ENCODE assay signal across 7 mouse cellular contexts in the genomic region with DNA sequence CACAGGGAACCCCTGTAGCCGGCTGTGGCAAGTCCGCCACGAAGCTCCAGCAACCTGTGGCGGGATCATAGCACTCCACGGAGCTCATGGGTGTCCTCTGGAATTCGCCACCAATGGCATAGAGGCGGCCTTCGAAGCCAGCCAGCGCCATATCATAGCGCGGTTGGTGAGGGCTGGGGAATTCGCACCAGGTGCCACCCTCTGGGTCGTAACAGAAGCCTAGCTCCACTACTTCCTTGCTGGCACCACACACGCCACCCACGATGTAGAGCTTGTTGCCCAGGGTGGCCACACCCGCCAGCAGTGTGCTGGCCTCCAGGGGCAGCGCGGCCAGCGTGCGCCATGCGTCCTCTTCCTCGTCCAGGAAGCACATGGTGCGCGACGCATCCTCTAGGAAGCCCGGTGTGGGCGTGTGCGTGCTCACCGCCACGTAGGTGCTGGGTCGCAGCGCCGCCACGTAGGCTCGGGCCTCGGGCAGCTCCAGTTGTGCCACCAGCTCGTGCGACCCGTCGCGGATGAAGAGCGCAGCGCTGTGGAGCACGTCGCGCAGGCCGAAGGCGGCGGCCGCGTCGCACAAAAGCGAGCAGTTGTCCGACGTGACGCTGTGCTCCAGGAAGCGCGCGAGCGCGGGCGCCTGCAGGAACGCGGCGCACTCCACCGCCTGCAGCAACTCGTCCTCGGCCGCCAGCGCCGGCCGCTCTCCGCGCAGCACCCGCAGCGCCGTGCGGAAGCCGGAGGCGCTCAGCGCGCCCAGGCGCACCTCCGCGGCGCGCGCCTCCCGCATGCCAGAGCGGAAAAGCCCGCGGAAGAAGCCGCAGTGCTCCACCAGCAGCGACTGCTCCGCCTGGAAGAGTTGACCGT. TPM values are rescaled to one million over a fixed set of nuclear protein-coding genes. Genes with fewer than 3 reads are reported as not detected.
DNase-seq lines count a peak whose midpoint lies in the region; ATAC-seq lines count a peak whose summit lies in the region.

No protein-coding gene starts in this region.

- no peak overlapping the region for H3K27ac ChIP-seq in embryonic facial prominence, embryonic 13.5 days
- H3K27ac ChIP-seq in hindbrain, embryonic 16.5 days (ENCODE audit: low read depth, low read length) = no peak overlapping the region

- H3K9me3 ChIP-seq in embryonic facial prominence, embryonic 13.5 days = no peaks in the 10 kb centered on the region; the same call in 1 of the 2 replicates
- no peaks in the 10 kb centered on the region for H3K9me3 ChIP-seq in hindbrain, embryonic 16.5 days (ENCODE audit: control insufficient read depth, low read length)

- H3K4me2 ChIP-seq in embryonic facial prominence, embryonic 13.5 days = peak overlapping the region; percentile 72
- H3K4me2 ChIP-seq in hindbrain, embryonic 16.5 days (ENCODE audit: low read length) = peak overlapping the region; percentile 61

- peak overlapping the region; percentile 51 for H3K4me3 ChIP-seq in embryonic facial prominence, embryonic 13.5 days
- peak overlapping the region; percentile 49 for H3K4me3 ChIP-seq in hindbrain, embryonic 16.5 days (ENCODE audit: low read length)

- H3K36me3 ChIP-seq in embryonic facial prominence, embryonic 13.5 days = no peaks in the 10 kb centered on the region
- H3K36me3 ChIP-seq in hindbrain, embryonic 16.5 days (ENCODE audit: control insufficient read depth, insufficient read depth, low read length) = no peaks in the 10 kb centered on the region

- DNase-seq in right cerebral cortex, adult 18-20 months = peak; percentile 11
- DNase-seq in right cerebral cortex, adult 2 months (ENCODE audit: low spot score in 2 of 2) = no peak
- peak; percentile 59 for DNase-seq in mesoderm, embryonic 11.5 days (ENCODE audit: low read depth, low spot score)
- no peak for DNase-seq in T-cell, adult 2 months (ENCODE audit: low spot score)
- no peak for DNase-seq in MN1 (ENCODE audit: low spot score)

- H3K4me1 ChIP-seq in embryonic facial prominence, embryonic 13.5 days = peaks cover 14% of the 10 kb centered on the region
- H3K4me1 ChIP-seq in hindbrain, embryonic 16.5 days (ENCODE audit: control insufficient read depth, insufficient read depth, low read depth, low read length) = peaks cover 7% of the 10 kb centered on the region; the same call in 1 of the 2 replicates

- ATAC-seq in embryonic facial prominence, embryonic 13.5 days (ENCODE audit: insufficient number of reproducible peaks, insufficient read depth, low FRiP score, low TSS enrichment, low read depth) = no peak
- peak; percentile 52 for ATAC-seq in hindbrain, embryonic 16.5 days

- 15% methylated on average over 96 of the region's 96 CpGs for WGBS in embryonic facial prominence, embryonic 13.5 days
- 24% methylated on average over 63 of the region's 96 CpGs for WGBS in hindbrain, embryonic 16.5 days

- H3K27me3 ChIP-seq in embryonic facial prominence, embryonic 13.5 days = peaks cover 52% of the 10 kb centered on the region
- H3K27me3 ChIP-seq in hindbrain, embryonic 16.5 days (replicated peaks; ENCODE audit: control insufficient read depth, insufficient read depth, low read length) = peaks cover 38% of the 10 kb centered on the region

- H3K9ac ChIP-seq in embryonic facial prominence, embryonic 13.5 days = peak overlapping the region; percentile 69
- H3K9ac ChIP-seq in hindbrain, embryonic 16.5 days (ENCODE audit: low read depth, low read length) = peak overlapping the region; percentile 50

RNA-seq across cellular contexts. Expression of a gene that starts 0.5 kb away (rescaled TPM):
- polyA plus RNA-seq in embryonic facial prominence, embryonic 13.5 days (2015; fragmentation: Nextera tagmentation; extraction: Ambion mirVana) = 1.0 and 1.2 TPM in 2 replicates
- 0.55 and 0.78 TPM in 2 replicates for polyA plus RNA-seq in hindbrain, embryonic 16.5 days (2015; fragmentation: Nextera tagmentation; extraction: Ambion mirVana)

RNA-seq across cellular contexts. Expression of a gene that starts 7.3 kb away (rescaled TPM):
- polyA plus RNA-seq in embryonic facial prominence, embryonic 13.5 days (2015; fragmentation: Nextera tagmentation; extraction: Ambion mirVana) = 8.7 and 9.0 TPM in 2 replicates
- 7.7 and 8.1 TPM in 2 replicates for polyA plus RNA-seq in hindbrain, embryonic 16.5 days (2015; fragmentation: Nextera tagmentation; extraction: Ambion mirVana)

RNA-seq across cellular contexts. Expression of a gene that starts 30.1 kb away (rescaled TPM):
- 0.19 and 0.41 TPM in 2 replicates for polyA plus RNA-seq in embryonic facial prominence, embryonic 13.5 days (2015; fragmentation: Nextera tagmentation; extraction: Ambion mirVana)
- polyA plus RNA-seq in hindbrain, embryonic 16.5 days (2015; fragmentation: Nextera tagmentation; extraction: Ambion mirVana) = 2.5 and 3.0 TPM in 2 replicates

RNA-seq across cellular contexts. Expression of a gene that starts 31.8 kb away (rescaled TPM):
- polyA plus RNA-seq in embryonic facial prominence, embryonic 13.5 days (2015; fragmentation: Nextera tagmentation; extraction: Ambion mirVana) = 1.1 TPM in 1 of 2 replicates, not detected in the other
- not detected in 2 replicates for polyA plus RNA-seq in hindbrain, embryonic 16.5 days (2015; fragmentation: Nextera tagmentation; extraction: Ambion mirVana)

RNA-seq across cellular contexts. Expression of a gene that starts 44.6 kb away (rescaled TPM):
- 24.1 and 28.3 TPM in 2 replicates for polyA plus RNA-seq in embryonic facial prominence, embryonic 13.5 days (2015; fragmentation: Nextera tagmentation; extraction: Ambion mirVana)
- polyA plus RNA-seq in hindbrain, embryonic 16.5 days (2015; fragmentation: Nextera tagmentation; extraction: Ambion mirVana) = 22.8 and 24.0 TPM in 2 replicates

Comparison
In these comparisons a context has a peak if more than half of its experiments do, and no peak if none do; other contexts are left out.
1. DNase-seq: peak in right cerebral cortex, adult 18-20 months (single experiment) and mesoderm, embryonic 11.5 days (single experiment); none in right cerebral cortex, adult 2 months (0 of 2), T-cell, adult 2 months (single experiment) and MN1 (single experiment).